7 mouse cellular contexts compared by ENCODE assay signal in the genomic region with DNA sequence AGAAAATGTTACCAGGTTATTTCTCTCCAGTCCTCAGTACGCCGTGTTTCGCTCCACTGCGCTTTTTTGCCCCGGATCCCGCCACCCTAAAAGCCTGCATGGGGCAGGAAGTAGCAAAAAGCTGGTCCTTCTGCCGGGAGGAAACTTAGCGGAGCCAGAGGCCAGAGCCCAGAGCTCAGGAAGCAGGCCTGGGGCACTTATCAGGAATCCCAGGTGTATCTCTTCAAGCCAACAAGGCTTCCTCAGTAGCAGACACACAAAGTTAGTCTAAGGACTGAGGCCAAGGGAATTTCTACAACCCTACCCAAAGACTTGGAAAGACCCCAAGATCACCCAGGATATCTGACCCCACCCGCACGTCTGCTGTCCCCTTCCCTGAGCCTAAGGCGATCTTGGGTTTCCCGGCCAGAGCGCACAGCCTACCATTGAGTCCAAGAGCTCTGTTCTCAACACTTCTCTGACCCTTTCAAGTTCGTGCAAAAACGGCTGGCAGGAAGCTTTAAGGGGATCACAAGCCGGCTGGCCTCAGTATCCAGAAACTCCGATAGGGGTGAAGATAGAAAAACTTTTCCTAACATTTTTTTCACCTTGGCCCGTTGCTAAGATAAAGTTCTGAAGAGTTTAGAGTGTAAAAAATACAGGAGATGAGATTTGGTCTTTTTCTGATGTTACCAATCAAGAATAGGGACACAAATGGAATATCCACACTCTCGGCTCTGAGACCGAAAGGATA. TPM values are rescaled to one million over a fixed set of nuclear protein-coding genes. Genes with fewer than 3 reads are reported as not detected.
DNase-seq lines count a peak whose midpoint lies in the region; ATAC-seq and TF ChIP-seq lines count a peak whose summit lies in the region.

No protein-coding gene starts in this region.

- H3K4me2 ChIP-seq in liver, postnatal 0 days (ENCODE audit: low read depth, low read length): peak overlapping the region; percentile 65

- no peak for TF ChIP-seq EP300 in ES-Bruce4 (IDR thresholded peaks at IDR 0.05; ENCODE audit: insufficient read depth, low read depth, low read length)
- no peak for TF ChIP-seq EP300 in liver, postnatal 0 days (IDR thresholded peaks at IDR 0.05; ENCODE audit: low read depth)

- TF ChIP-seq CTCF in ES-Bruce4 (IDR thresholded peaks at IDR 0.05; ENCODE audit: low read depth, low read length): no peak
- no peak for TF ChIP-seq CTCF in liver, postnatal 0 days (IDR thresholded peaks at IDR 0.05; ENCODE audit: low read depth)
- no peak for TF ChIP-seq CTCF in thymus, adult 2 months (IDR thresholded peaks at IDR 0.05; ENCODE audit: borderline replicate concordance, control insufficient read depth, extremely low read depth, insufficient read depth, low read length, poor library complexity)

- H3K9me3 ChIP-seq in ES-Bruce4 (replicated peaks; ENCODE audit: control insufficient read depth, insufficient read depth, low read length, poor library complexity, severe bottlenecking): no peaks in the 10 kb centered on the region
- H3K9me3 ChIP-seq in liver, postnatal 0 days (ENCODE audit: low read length): no peaks in the 10 kb centered on the region

- H3K9ac ChIP-seq in ES-Bruce4 (ENCODE audit: low read depth, poor library complexity, severe bottlenecking): peak overlapping the region; percentile 83
- peak overlapping the region; percentile 74 for H3K9ac ChIP-seq in liver, postnatal 0 days (replicated peaks)

- peak overlapping the region; percentile 34 for H3K4me3 ChIP-seq in ES-Bruce4 (ENCODE audit: low read depth, low read length)
- peak overlapping the region; percentile 63 for H3K4me3 ChIP-seq in liver, postnatal 0 days (ENCODE audit: low read depth, low read length)
- no peak overlapping the region for H3K4me3 ChIP-seq in thymus, adult 2 months (ENCODE audit: control insufficient read depth, insufficient read depth, low read length)

- no peak for TF ChIP-seq POLR2A in ES-Bruce4 (IDR thresholded peaks at IDR 0.05; ENCODE audit: insufficient read depth, low read length)
- TF ChIP-seq POLR2A in thymus, adult 2 months (IDR thresholded peaks at IDR 0.05; ENCODE audit: control insufficient read depth, extremely low read depth, insufficient read depth, low read length, poor library complexity): no peak

- intact Hi-C loops in heart, postnatal 36 days (cut with DNase I): loop anchor here (5.0 kb wide), 3 partner anchors 175 to 275 kb away; no protein-coding TSS in a partner anchor

- WGBS in liver, postnatal 0 days (ENCODE audit: insufficient replicate concordance): 3% methylated on average over 20 of the region's 20 CpGs
- 14% methylated on average over 20 of the region's 20 CpGs for WGBS in thymus, adult 2 months

- H3K4me1 ChIP-seq in ES-Bruce4 (ENCODE audit: control insufficient read depth, insufficient read depth, low read length): peaks cover 5% of the 10 kb centered on the region
- peaks cover 5% of the 10 kb centered on the region; the same call in 1 of the 2 replicates for H3K4me1 ChIP-seq in liver, postnatal 0 days (ENCODE audit: insufficient read depth)
- no peaks in the 10 kb centered on the region for H3K4me1 ChIP-seq in thymus, adult 2 months (replicated peaks; ENCODE audit: control insufficient read depth, insufficient read depth, low read length)

- H3K27me3 ChIP-seq in ES-Bruce4 (ENCODE audit: control insufficient read depth, insufficient read depth, low read length, poor library complexity, severe bottlenecking): no peaks in the 10 kb centered on the region
- H3K27me3 ChIP-seq in liver, postnatal 0 days (ENCODE audit: insufficient read depth, low read length): peaks cover 64% of the 10 kb centered on the region
- peaks cover 38% of the 10 kb centered on the region for H3K27me3 ChIP-seq in thymus, adult 2 months (ENCODE audit: control insufficient read depth, insufficient read depth, low read length)

- H3K27ac ChIP-seq in ES-Bruce4 (ENCODE audit: insufficient read depth, low read length): no peak overlapping the region
- H3K27ac ChIP-seq in liver, postnatal 0 days (ENCODE audit: low read depth): peak overlapping the region; percentile 91
- no peak overlapping the region for H3K27ac ChIP-seq in thymus, adult 2 months (ENCODE audit: control insufficient read depth, insufficient read depth, low read length)

- peak; percentile 22 for DNase-seq in R1 (ENCODE audit: low read depth, low spot score)
- peak; percentile 13 to 20 for DNase-seq in heart, postnatal 36 days
- no peak for DNase-seq in liver, postnatal 0 days
- DNase-seq in thymus, adult 2 months: no peak
- no peak for DNase-seq in urinary bladder, postnatal 36 days (ENCODE audit: low spot score in 2 of 2)
- no peak for DNase-seq in right cerebral cortex, postnatal 10 days (ENCODE audit: low spot score in 2 of 2)

- no peak for ATAC-seq in liver, postnatal 0 days

- peaks cover 15% of the 10 kb centered on the region for H3K36me3 ChIP-seq in ES-Bruce4 (ENCODE audit: control insufficient read depth, insufficient read depth, low read length, poor library complexity, severe bottlenecking)
- 0 out of 2 replicates have a peak, but pooled peaks cover 3% of the 10 kb centered on the region for H3K36me3 ChIP-seq in liver, postnatal 0 days (replicated peaks; ENCODE audit: insufficient read depth, low read length)
- no peaks in the 10 kb centered on the region for H3K36me3 ChIP-seq in thymus, adult 2 months (ENCODE audit: control insufficient read depth, insufficient read depth, low read length)

RNA-seq across cellular contexts. Expression of gene Nr5a2, which starts 12.7 kb away (rescaled TPM):
- polyA plus RNA-seq in ES-Bruce4 (2011; ENCODE audit: insufficient read depth, insufficient read length, low read depth, missing spikeins): 32.7 and 33.9 TPM in 2 replicates
- total RNA-seq in heart, postnatal 36 days (2021): under 1 TPM; 0.58 to 0.92 TPM
- polyA plus RNA-seq in liver, postnatal 0 days (2015; fragmentation: Nextera tagmentation; extraction: Ambion mirVana): 3.1 and 3.2 TPM in 2 replicates
- polyA plus RNA-seq in thymus, adult 2 months (2012; rRNA removed): 0.19 and 0.22 TPM in 2 replicates

Comparison
In these comparisons a context has a peak if more than half of its experiments do, and no peak if none do; other contexts are left out.
1. DNase-seq: peak in R1 (single experiment) and heart, postnatal 36 days (2 of 2); none in liver, postnatal 0 days (single experiment), thymus, adult 2 months (single experiment), urinary bladder, postnatal 36 days (0 of 2) and right cerebral cortex, postnatal 10 days (0 of 2).